Mouse (Mus musculus) embryonic facial prominence, embryonic 15.5 days (tissue): ENCODE measurements around the gene Fsd1. TPM values are rescaled to one million over a fixed set of nuclear protein-coding genes. Genes with fewer than 3 reads are reported as not detected.

ENCODE experiments used
- ATAC-seq: fragments of 200-750 bp; cut with Nextera tagmentation; 2 replicates; pipeline ENCODE4 v1.8.0; 2017; ENCODE audit warnings: low read depth, moderate TSS enrichment; ENCODE audit not compliant: insufficient number of reproducible peaks, low FRiP score, low TSS enrichment
- H3K27ac ChIP-seq: fragments of 300-500 bp; sonication (generic); replicated peaks from 2 replicates; pipeline ENCODE4 v1.5.1; 2015; ENCODE audit warnings: mild to moderate bottlenecking, inconsistent platforms
- H3K27me3 ChIP-seq: fragments of 300-500 bp; sonication (generic); 2 replicates; pipeline ENCODE4 v1.6.1; 2015; ENCODE audit warnings: inconsistent platforms
- H3K36me3 ChIP-seq: fragments of 300-500 bp; sonication (generic); 2 replicates; pipeline ENCODE4 v1.6.1; 2015; ENCODE audit warnings: mild to moderate bottlenecking, inconsistent platforms
- H3K4me1 ChIP-seq: fragments of 300-500 bp; sonication (generic); 2 replicates; pipeline ENCODE4 v1.6.1; 2015; ENCODE audit warnings: inconsistent platforms
- H3K4me2 ChIP-seq: fragments of 300-500 bp; sonication (generic); replicated peaks from 2 replicates; pipeline ENCODE4 v1.6.1; 2015; ENCODE audit warnings: mild to moderate bottlenecking, inconsistent platforms
- H3K4me3 ChIP-seq: fragments of 300-500 bp; sonication (generic); replicated peaks from 2 replicates; pipeline ENCODE4 v1.5.1; 2015; ENCODE audit warnings: mild to moderate bottlenecking, inconsistent platforms
- H3K9ac ChIP-seq: fragments of 300-500 bp; sonication (generic); 2 replicates; pipeline ENCODE4 v1.6.1; 2015; ENCODE audit warnings: inconsistent platforms
- H3K9me3 ChIP-seq: fragments of 300-500 bp; sonication (generic); replicated peaks from 2 replicates; pipeline ENCODE4 v1.6.1; 2016; ENCODE audit warnings: inconsistent platforms
- WGBS: fragments of 180-500 bp; shearing (Covaris S2); methylation state at CpG from one replicate; pipeline ENCODE4 v1.1.7; 2015; 5-methylcytosine and 5-hydroxymethylcytosine counted together
- polyA plus RNA-seq: library from polyadenylated mRNA; unstranded; fragments of >200 nt; fragmentation: Nextera tagmentation; extraction: Ambion mirVana; gene quantifications from 2 replicates; pipeline ENCODE4 v1.2.1, GENCODE M21; 2015

The Fsd1 gene
- polyA plus RNA-seq, 1 experiment from 2014 or later: 16.8 TPM

- peaks cover 12% of the 10 kb centered on the region for H3K27me3 ChIP-seq
- H3K9me3 ChIP-seq: no peaks in the 10 kb centered on the region
- H3K27ac ChIP-seq: no peak overlapping the region
- H3K9ac ChIP-seq: no peak overlapping the region
- ATAC-seq: no peak
- H3K4me3 ChIP-seq: no peak overlapping the region
- no peaks in the 10 kb centered on the region for H3K36me3 ChIP-seq
- H3K4me1 ChIP-seq: peaks cover 23% of the 10 kb centered on the region
- no peak overlapping the region for H3K4me2 ChIP-seq
- WGBS: 40% methylated on average over 16 of the region's 16 CpGs
These were observed 32.1 kb upstream of the Fsd1 start for GRCm38 (mm10) chr17:55954229-55954628.

DNA sequence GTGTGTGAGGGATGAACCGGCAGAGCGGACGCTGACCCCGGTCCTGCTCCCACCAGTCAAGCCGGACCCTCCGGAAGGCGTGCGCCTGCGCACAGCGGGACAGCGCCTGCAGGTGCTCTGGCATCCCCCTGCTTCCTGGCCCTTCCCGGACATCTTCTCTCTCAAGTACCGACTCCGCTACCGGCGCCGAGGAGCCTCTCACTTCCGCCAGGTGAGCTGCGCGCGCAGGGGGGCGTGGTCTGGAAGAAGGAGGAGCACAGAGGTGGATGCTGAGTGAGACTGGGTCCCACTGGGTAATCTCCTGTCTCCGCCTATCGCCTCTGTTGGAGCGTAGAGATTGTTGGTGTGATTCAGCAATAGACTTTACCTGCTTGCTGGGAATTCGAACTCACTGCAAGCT lies 30.2 kb upstream of the Fsd1 start:
- WGBS: 4% methylated on average over 26 of the region's 26 CpGs
- H3K4me1 ChIP-seq: peaks cover 32% of the 10 kb centered on the region
- H3K4me3 ChIP-seq: peak overlapping the region; percentile 48
- peaks cover 12% of the 10 kb centered on the region for H3K27me3 ChIP-seq
- H3K9me3 ChIP-seq: no peaks in the 10 kb centered on the region
- ATAC-seq: no peak
- H3K36me3 ChIP-seq: peaks cover 5% of the 10 kb centered on the region; the same call in 1 of the 2 replicates
- H3K9ac ChIP-seq: 0 out of 2 replicates have a peak overlapping the region, but pooled peaks have one; percentile 18
- H3K27ac ChIP-seq: no peak overlapping the region
- peak overlapping the region; percentile 75 for H3K4me2 ChIP-seq

GRCm38 (mm10) chr17:55956591-55956990 lies 29.7 kb upstream of the Fsd1 start:
- H3K27me3 ChIP-seq: peaks cover 12% of the 10 kb centered on the region
- peak overlapping the region; percentile 75 for H3K4me2 ChIP-seq
- no peaks in the 10 kb centered on the region for H3K9me3 ChIP-seq
- no peak for ATAC-seq
- H3K9ac ChIP-seq: no peak overlapping the region
- H3K36me3 ChIP-seq: peaks cover 5% of the 10 kb centered on the region; the same call in 1 of the 2 replicates
- H3K4me3 ChIP-seq: peak overlapping the region; percentile 48
- H3K27ac ChIP-seq: no peak overlapping the region
- WGBS: 34% methylated on average over 6 of the region's 6 CpGs
- peaks cover 32% of the 10 kb centered on the region for H3K4me1 ChIP-seq

DNA sequence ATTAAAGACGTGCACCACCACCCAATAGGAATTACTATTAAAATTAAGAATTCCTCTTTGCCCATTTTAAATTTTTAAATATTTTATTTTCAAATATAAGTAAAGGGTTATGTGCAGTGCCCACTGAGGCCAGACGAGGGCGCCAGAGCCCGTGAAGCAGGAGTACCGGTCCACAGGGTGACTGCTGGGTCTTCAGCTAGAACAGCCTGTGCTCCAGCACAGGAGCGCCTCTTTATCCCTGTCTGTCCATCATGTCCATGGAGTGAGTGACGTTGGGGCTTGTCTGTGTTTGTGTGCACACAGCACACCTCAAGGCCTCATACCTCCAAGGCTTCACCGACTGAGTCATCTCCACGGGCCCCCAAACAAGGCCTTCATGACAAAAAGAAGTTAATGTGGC lies 29.1 kb upstream of the Fsd1 start:
- Histone ChIP-seq H3K4me3 (no peak overlapping the region), H3K36me3 (peaks cover 10% of the 10 kb centered on the region), H3K27ac (no peak overlapping the region), H3K4me1 (peaks cover 32% of the 10 kb centered on the region), H3K4me2 (no peak overlapping the region), H3K9me3 (no peaks in the 10 kb centered on the region), H3K27me3 (peaks cover 12% of the 10 kb centered on the region), H3K9ac (no peak overlapping the region)
- ATAC-seq: no peak
- 13% methylated on average over 9 of the region's 9 CpGs for WGBS

- Histone ChIP-seq H3K9me3 (no peaks in the 10 kb centered on the region), H3K4me2 (peak overlapping the region; percentile 66), H3K27ac (peak overlapping the region; percentile 99), H3K27me3 (peaks cover 9% of the 10 kb centered on the region), H3K4me1 (peaks cover 34% of the 10 kb centered on the region), H3K36me3 (peaks cover 12% of the 10 kb centered on the region), H3K4me3 (peak overlapping the region; percentile 66), H3K9ac (peak overlapping the region; percentile 18; the same call in 1 of the 2 replicates)
- no peak for ATAC-seq
- WGBS: 78% methylated on average over 13 of the region's 13 CpGs
These were observed 28.4 kb upstream of the Fsd1 start for GRCm38 (mm10) chr17:55957726-55958583.

GRCm38 (mm10) chr17:55958584-55958886 lies 27.8 kb upstream of the Fsd1 start:
- H3K4me2 ChIP-seq: peak overlapping the region; percentile 66
- peaks cover 8% of the 10 kb centered on the region for H3K27me3 ChIP-seq
- peaks cover 16% of the 10 kb centered on the region for H3K36me3 ChIP-seq
- 20% methylated on average over 2 of the region's 2 CpGs for WGBS
- H3K4me1 ChIP-seq: peaks cover 39% of the 10 kb centered on the region
- H3K9ac ChIP-seq: peak overlapping the region; percentile 18; the same call in 1 of the 2 replicates
- H3K9me3 ChIP-seq: no peaks in the 10 kb centered on the region
- peak overlapping the region; percentile 66 for H3K4me3 ChIP-seq
- peak overlapping the region; percentile 99 for H3K27ac ChIP-seq
- ATAC-seq: no peak

GRCm38 (mm10) chr17:55958918-55959728 lies 27.2 kb upstream of the Fsd1 start, which contains the start of gene Yju2:
Gene Yju2, plus strand, starts transcription at chr17:55959099.
- WGBS: 0% methylated on average over 45 of the region's 46 CpGs
- peak; percentile 95 for ATAC-seq
- Histone ChIP-seq H3K9ac (peak within 1 kb of the TSS; percentile 48; the same call in 1 of the 2 replicates), H3K36me3 (peaks cover 21% of the 10 kb centered on the region), H3K4me1 (peaks cover 39% of the 10 kb centered on the region), H3K27me3 (peaks cover 6% of the 10 kb centered on the region), H3K9me3 (no peaks in the 10 kb centered on the region), H3K27ac (peak within 1 kb of the TSS; percentile 99), H3K4me3 (peak within 1 kb of the TSS; percentile 66), H3K4me2 (peak within 1 kb of the TSS; percentile 66)

DNA sequence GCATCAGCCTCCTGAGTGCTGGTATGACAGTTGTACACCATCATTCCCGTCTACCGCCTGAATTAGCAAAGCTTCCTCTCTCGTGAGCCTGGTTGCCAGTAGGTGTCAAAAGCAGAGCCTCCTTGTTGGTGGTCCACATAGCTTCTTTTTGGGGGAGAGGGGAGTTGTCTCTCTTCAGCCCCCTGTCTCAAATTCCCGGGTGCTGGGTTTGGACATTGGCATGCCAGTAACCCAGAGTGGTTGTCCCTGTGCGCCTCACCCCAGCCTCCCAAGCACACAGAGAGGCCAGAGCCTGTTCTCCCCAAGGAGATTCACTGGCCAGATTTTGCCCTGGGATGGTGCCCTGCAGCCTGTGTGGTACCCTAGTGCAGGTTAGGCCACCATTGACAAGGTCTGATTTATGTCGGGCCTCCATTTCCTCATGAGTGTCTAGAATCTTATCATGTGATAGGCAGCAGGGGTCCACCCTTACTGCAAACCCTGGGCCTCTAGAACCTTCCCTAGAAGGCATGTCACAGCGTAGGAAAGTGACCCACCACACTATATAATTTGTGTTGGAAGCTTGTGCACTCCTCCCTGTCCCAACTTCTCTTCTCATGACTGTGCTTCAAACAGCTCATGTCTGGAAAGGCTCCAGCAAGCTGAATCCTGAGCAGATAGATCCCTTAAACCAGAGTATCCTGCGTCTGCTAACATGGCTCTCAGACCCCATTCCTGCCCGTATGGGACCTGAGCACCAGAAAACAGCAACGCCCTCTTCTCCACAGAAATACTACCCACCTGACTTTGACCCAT lies 26.2 kb upstream of the Fsd1 start:
- 72% methylated on average over 10 of the region's 10 CpGs for WGBS
- Histone ChIP-seq H3K27me3 (peaks cover 2% of the 10 kb centered on the region), H3K36me3 (peaks cover 31% of the 10 kb centered on the region), H3K4me1 (peaks cover 39% of the 10 kb centered on the region), H3K9ac (0 out of 2 replicates have a peak overlapping the region, but pooled peaks have one; percentile 37), H3K27ac (peak overlapping the region; percentile 99), H3K4me2 (peak overlapping the region; percentile 63), H3K4me3 (peak overlapping the region; percentile 66), H3K9me3 (no peaks in the 10 kb centered on the region)
- ATAC-seq: no peak

DNA sequence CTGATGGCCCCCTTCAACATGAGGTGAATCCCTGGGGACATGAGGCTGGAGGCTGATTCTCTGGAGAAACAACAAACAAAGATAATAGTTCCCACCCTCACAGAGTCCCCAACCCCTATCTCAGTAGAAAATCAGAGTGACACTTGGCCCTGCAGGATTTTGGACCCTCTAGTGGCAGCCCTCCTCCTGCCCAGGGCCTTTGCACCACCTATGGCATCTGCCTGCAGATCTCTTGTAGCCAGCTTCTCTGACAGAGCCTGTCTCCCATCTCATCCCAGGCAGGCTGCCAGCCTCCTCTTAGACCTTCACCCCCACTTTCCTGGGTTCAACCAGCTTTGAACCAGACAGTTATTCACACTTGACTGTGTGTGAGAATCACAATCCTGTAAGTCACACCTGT lies 25.5 kb upstream of the Fsd1 start:
- Histone ChIP-seq H3K4me1 (peaks cover 39% of the 10 kb centered on the region), H3K27ac (no peak overlapping the region), H3K4me2 (no peak overlapping the region), H3K27me3 (no peaks in the 10 kb centered on the region; the same call in 1 of the 2 replicates), H3K9me3 (no peaks in the 10 kb centered on the region), H3K36me3 (peaks cover 35% of the 10 kb centered on the region), H3K9ac (no peak overlapping the region), H3K4me3 (no peak overlapping the region)
- ATAC-seq: no peak

DNA sequence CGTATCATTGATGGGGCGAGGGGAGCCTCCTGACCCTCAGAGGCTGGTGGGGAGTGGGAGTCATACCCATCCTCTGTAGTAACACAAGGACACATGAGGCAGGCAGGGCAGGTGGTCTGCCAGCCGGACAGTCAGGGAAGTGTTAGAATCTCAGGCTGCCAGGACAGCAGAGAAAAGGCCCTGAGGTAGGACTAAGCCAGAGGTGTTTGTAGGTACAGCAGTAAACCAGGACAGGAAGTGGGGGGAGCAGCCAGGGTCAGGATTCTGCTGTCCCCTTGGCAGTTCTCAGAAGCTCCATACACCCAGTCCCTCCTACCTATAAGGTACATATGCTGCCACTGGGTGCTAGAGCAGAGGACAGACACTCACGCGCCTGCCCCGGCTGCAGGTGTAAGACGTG lies 24.7 kb upstream of the Fsd1 start:
- Histone ChIP-seq H3K36me3 (peaks cover 44% of the 10 kb centered on the region), H3K27me3 (no peaks in the 10 kb centered on the region), H3K27ac (no peak overlapping the region), H3K4me2 (no peak overlapping the region), H3K9me3 (no peaks in the 10 kb centered on the region), H3K4me3 (no peak overlapping the region), H3K9ac (no peak overlapping the region), H3K4me1 (peaks cover 31% of the 10 kb centered on the region)
- ATAC-seq: no peak
- WGBS: 95% methylated on average over 7 of the region's 7 CpGs
